Mouse (Mus musculus): ENCODE results near the gene Snw1. TPM values are rescaled to one million over a fixed set of nuclear protein-coding genes. Genes with fewer than 3 reads are reported as not detected.

Snw1 gene
- polyA plus RNA-seq, 1 experiment, result 137 TPM

DNA sequence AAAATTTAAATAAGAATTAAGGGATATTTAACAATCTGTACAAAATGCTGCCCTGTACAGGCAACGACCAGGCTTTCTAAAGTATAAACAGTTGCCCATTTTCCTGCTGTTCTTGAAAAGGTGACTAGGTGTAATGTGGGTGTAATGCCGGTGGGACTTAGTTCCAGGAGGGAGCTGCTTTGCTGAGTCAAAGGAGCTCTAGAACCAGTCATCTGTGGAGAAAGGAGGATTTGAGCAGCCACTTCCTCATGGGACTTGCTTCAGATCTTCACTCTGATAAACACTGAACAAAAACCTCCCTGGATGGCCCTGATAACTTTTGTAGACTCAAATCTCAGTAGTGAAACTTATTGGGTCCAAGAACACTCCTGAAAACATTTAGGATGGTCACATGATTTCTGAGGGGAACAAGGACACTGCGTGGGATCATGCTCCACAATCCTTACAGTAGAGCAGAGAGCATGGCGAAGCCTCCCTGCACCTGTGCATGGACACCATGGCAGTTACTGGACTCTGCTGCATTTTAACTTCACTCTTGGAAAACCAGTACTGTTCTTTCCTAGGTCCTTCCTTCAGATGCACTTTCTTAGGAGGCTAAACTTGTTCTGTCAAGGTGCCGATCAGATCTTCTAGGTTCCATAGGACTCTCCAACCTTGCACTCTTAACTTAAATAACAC, 45.6 kb downstream of the Snw1 start:
- 79% methylated on average over 5 of the region's 5 CpGs for WGBS
- TF ChIP-seq CTCF (IDR thresholded peaks at IDR 0.05; ENCODE audit: insufficient read depth, low read depth, low read length) (no peak), POLR2A (IDR thresholded peaks at IDR 0.05; ENCODE audit: insufficient read depth, low read depth, low read length) (no peak)
- Histone ChIP-seq H3K4me1 (ENCODE audit: control insufficient read depth, insufficient read depth, low read length) (no peaks in the 10 kb centered on the region), H3K4me3 (ENCODE audit: insufficient read depth, low read depth, low read length) (no peak overlapping the region), H3K27ac (ENCODE audit: insufficient read depth, low read depth, low read length) (no peak overlapping the region)

- H3K4me1 ChIP-seq (ENCODE audit: control insufficient read depth, insufficient read depth, low read length), result no peaks in the 10 kb centered on the region
- no peak overlapping the region for H3K27ac ChIP-seq (ENCODE audit: insufficient read depth, low read depth, low read length)
- TF ChIP-seq POLR2A (IDR thresholded peaks at IDR 0.05; ENCODE audit: insufficient read depth, low read depth, low read length) (no peak), CTCF (IDR thresholded peaks at IDR 0.05; ENCODE audit: insufficient read depth, low read depth, low read length) (no peak)
- WGBS, result 36% methylated on average over 3 of the region's 3 CpGs
- no peak overlapping the region for H3K4me3 ChIP-seq (ENCODE audit: insufficient read depth, low read depth, low read length)
Measured at GRCm38 (mm10) chr12:87424516-87424915, 47.6 kb downstream of the Snw1 start.

- peaks cover 5% of the 10 kb centered on the region; the same call in 1 of the 2 replicates for H3K4me1 ChIP-seq (ENCODE audit: control insufficient read depth, insufficient read depth, low read length)
- H3K4me3 ChIP-seq (ENCODE audit: insufficient read depth, low read depth, low read length), result no peak overlapping the region
- no peak overlapping the region for H3K27ac ChIP-seq (ENCODE audit: insufficient read depth, low read depth, low read length)
- TF ChIP-seq CTCF (IDR thresholded peaks at IDR 0.05; ENCODE audit: insufficient read depth, low read depth, low read length), result no peak
- TF ChIP-seq POLR2A (IDR thresholded peaks at IDR 0.05; ENCODE audit: insufficient read depth, low read depth, low read length), result no peak
- WGBS, result 30% methylated on average over 1 of the region's 1 CpGs
Measured at GRCm38 (mm10) chr12:87423700-87424099, 48.4 kb downstream of the Snw1 start.

GRCm38 (mm10) chr12:87421708-87422507, 50.2 kb downstream of the Snw1 start:
- WGBS, result 54% methylated on average over 5 of the region's 5 CpGs
- Histone ChIP-seq H3K4me1 (ENCODE audit: control insufficient read depth, insufficient read depth, low read length) (peaks cover 6% of the 10 kb centered on the region; the same call in 1 of the 2 replicates), H3K27ac (ENCODE audit: insufficient read depth, low read depth, low read length) (no peak overlapping the region), H3K4me3 (ENCODE audit: insufficient read depth, low read depth, low read length) (no peak overlapping the region)
- TF ChIP-seq POLR2A (IDR thresholded peaks at IDR 0.05; ENCODE audit: insufficient read depth, low read depth, low read length), result no peak
- no peak for TF ChIP-seq CTCF (IDR thresholded peaks at IDR 0.05; ENCODE audit: insufficient read depth, low read depth, low read length)

GRCm38 (mm10) chr12:87419974-87420485, 52.0 kb downstream of the Snw1 start:
- Histone ChIP-seq H3K4me1 (ENCODE audit: control insufficient read depth, insufficient read depth, low read length) (peaks cover 6% of the 10 kb centered on the region; the same call in 1 of the 2 replicates), H3K4me3 (ENCODE audit: insufficient read depth, low read depth, low read length) (no peak overlapping the region), H3K27ac (ENCODE audit: insufficient read depth, low read depth, low read length) (no peak overlapping the region)
- 71% methylated on average over 12 of the region's 12 CpGs for WGBS
- TF ChIP-seq POLR2A (IDR thresholded peaks at IDR 0.05; ENCODE audit: insufficient read depth, low read depth, low read length) (no peak), CTCF (IDR thresholded peaks at IDR 0.05; ENCODE audit: insufficient read depth, low read depth, low read length) (no peak)

DNA sequence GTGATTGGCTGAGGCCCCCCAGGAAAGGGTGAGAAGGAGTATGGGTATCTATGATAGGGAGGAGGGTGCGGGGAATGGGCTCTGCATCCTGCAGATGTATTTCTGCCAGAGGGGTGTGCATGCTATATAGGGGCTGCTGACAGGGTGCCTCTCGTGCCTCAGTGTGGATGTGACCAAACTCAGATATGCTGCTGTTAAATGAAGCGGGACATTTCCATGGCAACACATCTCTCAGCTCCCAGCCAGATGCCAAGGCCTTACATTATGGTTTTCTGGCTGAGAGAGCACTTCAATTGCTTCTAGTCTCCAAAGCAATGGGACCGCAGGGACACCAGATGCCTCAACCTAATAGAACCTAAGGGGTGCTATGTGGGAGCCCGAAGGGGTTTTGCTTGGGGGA, 53.2 kb downstream of the Snw1 start:
- WGBS, result 26% methylated on average over 5 of the region's 5 CpGs
- no peak overlapping the region for H3K4me3 ChIP-seq (ENCODE audit: insufficient read depth, low read depth, low read length)
- H3K4me1 ChIP-seq (ENCODE audit: control insufficient read depth, insufficient read depth, low read length), result peaks cover 6% of the 10 kb centered on the region; the same call in 1 of the 2 replicates
- H3K27ac ChIP-seq (ENCODE audit: insufficient read depth, low read depth, low read length), result peak overlapping the region; percentile 59; the same call in 1 of the 2 replicates
- TF ChIP-seq POLR2A (IDR thresholded peaks at IDR 0.05; ENCODE audit: insufficient read depth, low read depth, low read length), result no peak
- TF ChIP-seq CTCF (IDR thresholded peaks at IDR 0.05; ENCODE audit: insufficient read depth, low read depth, low read length), result no peak

DNA sequence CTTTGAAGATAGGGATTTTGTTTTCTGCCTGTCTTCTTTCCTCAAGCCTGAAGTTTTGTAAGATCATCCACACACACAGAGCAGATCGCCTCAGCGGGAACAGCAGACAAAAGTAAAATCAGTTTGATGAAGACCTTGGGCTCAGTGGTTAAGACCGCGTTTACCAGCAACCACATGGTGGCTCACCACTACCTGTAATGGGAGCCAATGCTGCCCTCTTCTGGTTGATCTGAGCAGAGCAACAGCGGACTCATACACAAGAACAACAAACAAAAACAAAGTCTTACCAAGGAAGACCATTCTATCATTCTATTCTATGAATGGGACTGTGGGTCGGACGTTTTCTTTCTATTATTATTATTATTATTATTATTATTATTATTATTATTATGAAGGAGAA, 55.4 kb downstream of the Snw1 start:
- peaks cover 6% of the 10 kb centered on the region; the same call in 1 of the 2 replicates for H3K4me1 ChIP-seq (ENCODE audit: control insufficient read depth, insufficient read depth, low read length)
- H3K27ac ChIP-seq (ENCODE audit: insufficient read depth, low read depth, low read length), result no peak overlapping the region
- 41% methylated on average over 7 of the region's 7 CpGs for WGBS
- TF ChIP-seq POLR2A (IDR thresholded peaks at IDR 0.05; ENCODE audit: insufficient read depth, low read depth, low read length), result no peak
- TF ChIP-seq CTCF (IDR thresholded peaks at IDR 0.05; ENCODE audit: insufficient read depth, low read depth, low read length), result no peak
- H3K4me3 ChIP-seq (ENCODE audit: insufficient read depth, low read depth, low read length), result no peak overlapping the region

- H3K4me1 ChIP-seq (ENCODE audit: control insufficient read depth, insufficient read depth, low read length), result peaks cover 6% of the 10 kb centered on the region; the same call in 1 of the 2 replicates
- no peak overlapping the region for H3K4me3 ChIP-seq (ENCODE audit: insufficient read depth, low read depth, low read length)
- no peak for TF ChIP-seq POLR2A (IDR thresholded peaks at IDR 0.05; ENCODE audit: insufficient read depth, low read depth, low read length)
- TF ChIP-seq CTCF (IDR thresholded peaks at IDR 0.05; ENCODE audit: insufficient read depth, low read depth, low read length), result no peak
- WGBS, result 69% methylated on average over 4 of the region's 4 CpGs
- H3K27ac ChIP-seq (ENCODE audit: insufficient read depth, low read depth, low read length), result no peak overlapping the region
Measured at GRCm38 (mm10) chr12:87415358-87415757, 56.7 kb downstream of the Snw1 start.

Data from olfactory bulb, adult 2 months (tissue).